Mouse (Mus musculus) MEL (cell line): ENCODE data around the gene Catsper4. TPM values are rescaled to one million over a fixed set of nuclear protein-coding genes. Genes with fewer than 3 reads are reported as not detected.

Source experiments
- DNase-seq: peaks from one replicate; pipeline ENCODE4 v3.0.0; 2011; ENCODE audit warnings: low read depth, low spot score
- H3K27ac ChIP-seq: 2 replicates; pipeline ENCODE4 v1.5.1; 2012; ENCODE audit warnings: low read depth, mild to moderate bottlenecking, control low read depth, low read length, moderate library complexity; ENCODE audit not compliant: control insufficient read depth
- H3K27me3 ChIP-seq, 2 experiments: fragments of 150-350 bp in 1 of 2; sonication (generic) in 1 of 2; 2 replicates each; pipeline ENCODE4 v1.6.1; 2012; ENCODE audit warnings: low read length in 2 of 2, mild to moderate bottlenecking in 2 of 2, improper control_type of control experiment in 1 of 2, moderate library complexity in 1 of 2; ENCODE audit not compliant: insufficient read depth in 2 of 2, control insufficient read depth in 1 of 2
- H3K36me3 ChIP-seq, 2 experiments: 2 replicates each; pipeline ENCODE4 v1.6.1; 2012 to 2014; ENCODE audit warnings: low read length in 2 of 2, improper control_type of control experiment in 1 of 2, inconsistent platforms in 1 of 2, mild to moderate bottlenecking in 1 of 2; ENCODE audit not compliant: insufficient read depth in 2 of 2, control insufficient read depth in 1 of 2
- H3K4me1 ChIP-seq, 2 experiments: fragments of 150-350 bp in 1 of 2; sonication (generic) in 1 of 2; 2 replicates each; pipeline ENCODE4 v1.6.1; 2012; ENCODE audit warnings: low read length in 2 of 2, improper control_type of control experiment in 1 of 2, mild to moderate bottlenecking in 1 of 2; ENCODE audit not compliant: insufficient read depth in 2 of 2, control insufficient read depth in 1 of 2
- H3K4me3 ChIP-seq, 2 experiments: fragments of 150-350 bp in 1 of 2; sonication (generic) in 1 of 2; 2 replicates each; pipeline ENCODE4 v1.5.1; 2012; ENCODE audit warnings: low read depth in 2 of 2, low read length in 2 of 2, mild to moderate bottlenecking in 2 of 2, moderate library complexity in 2 of 2, control low read depth in 1 of 2, improper control_type of control experiment in 1 of 2; ENCODE audit not compliant: control insufficient read depth in 1 of 2, insufficient read depth in 1 of 2
- H3K79me2 ChIP-seq: 2 replicates; pipeline ENCODE4 v1.6.1; 2012; ENCODE audit warnings: mild to moderate bottlenecking, low read length, moderate library complexity; ENCODE audit not compliant: control insufficient read depth, poor library complexity, insufficient read depth
- H3K9ac ChIP-seq: 2 replicates; pipeline ENCODE4 v1.6.1; 2012; ENCODE audit warnings: low read depth, mild to moderate bottlenecking, control low read depth, low read length, moderate library complexity; ENCODE audit not compliant: control insufficient read depth, poor library complexity, severe bottlenecking
- H3K9me3 ChIP-seq: fragments of 150-350 bp; sonication (generic); replicated peaks from 2 replicates; pipeline ENCODE4 v1.6.1; 2012; ENCODE audit warnings: mild to moderate bottlenecking, low read length, improper control_type of control experiment, moderate library complexity; ENCODE audit not compliant: insufficient read depth
- BHLHE40 ChIP-seq: IDR thresholded peaks from 2 replicates; pipeline ENCODE4 v1.6.1; 2012; ENCODE audit warnings: low read depth, mild to moderate bottlenecking, inconsistent platforms, low read length, improper control_type of control experiment, borderline replicate concordance
- CHD1 ChIP-seq: IDR thresholded peaks from 2 replicates; pipeline ENCODE4 v1.6.1; 2012; ENCODE audit warnings: low read depth, mild to moderate bottlenecking, inconsistent platforms, low read length, improper control_type of control experiment
- CHD2 ChIP-seq: IDR thresholded peaks from 2 replicates; pipeline ENCODE4 v1.6.1; 2011; ENCODE audit warnings: low read length, improper control_type of control experiment
- CTCF ChIP-seq, 3 experiments: IDR thresholded peaks in 2 of 3; conservative IDR thresholded peaks in 1 of 3; 2 replicates each; pipeline ENCODE4 v1.5.1; 2011 to 2012; ENCODE audit warnings: low read length in 3 of 3, low read depth in 2 of 3, mild to moderate bottlenecking in 2 of 3, improper control_type of control experiment in 1 of 3, inconsistent platforms in 1 of 3, mixed read lengths in 1 of 3, moderate library complexity in 1 of 3; ENCODE audit not compliant: control insufficient read depth in 1 of 3, insufficient read depth in 1 of 3, poor library complexity in 1 of 3, severe bottlenecking in 1 of 3
- E2F4 ChIP-seq: IDR thresholded peaks from 2 replicates; pipeline ENCODE4 v1.6.1; 2011; ENCODE audit warnings: low read depth, low read length, improper control_type of control experiment, borderline replicate concordance
- ELF1 ChIP-seq: IDR thresholded peaks from 2 replicates; pipeline ENCODE4 v1.6.1; 2014; ENCODE audit warnings: low read depth, mild to moderate bottlenecking, inconsistent platforms, low read length, improper control_type of control experiment, moderate library complexity
- ETS1 ChIP-seq: IDR thresholded peaks from 2 replicates; pipeline ENCODE4 v1.6.1; 2012; ENCODE audit warnings: low read depth, mild to moderate bottlenecking, inconsistent platforms, low read length, improper control_type of control experiment, moderate library complexity
- GABPA ChIP-seq: IDR thresholded peaks from 2 replicates; pipeline ENCODE4 v1.6.1; 2012; ENCODE audit warnings: low read depth, mild to moderate bottlenecking, inconsistent platforms, low read length, improper control_type of control experiment, moderate library complexity
- GATA1 ChIP-seq: IDR thresholded peaks from 2 replicates; pipeline ENCODE4 v1.6.1; 2011; ENCODE audit warnings: low read depth, low read length, improper control_type of control experiment
- HCFC1 ChIP-seq: IDR thresholded peaks from 2 replicates; pipeline ENCODE4 v1.6.1; 2012; ENCODE audit warnings: low read depth, mild to moderate bottlenecking, inconsistent platforms, low read length, improper control_type of control experiment, moderate library complexity
- JUND ChIP-seq: IDR thresholded peaks from 2 replicates; pipeline ENCODE4 v1.6.1; 2011; ENCODE audit warnings: low read depth, mild to moderate bottlenecking, improper control_type of control experiment, low read length
- KAT2A ChIP-seq: conservative IDR thresholded peaks from 2 replicates; pipeline ENCODE4 v1.6.1; 2012; ENCODE audit warnings: low read depth, low read length, improper control_type of control experiment, inconsistent platforms
- MAFK ChIP-seq: IDR thresholded peaks from 2 replicates; pipeline ENCODE4 v1.6.1; 2011; ENCODE audit warnings: low read depth, mild to moderate bottlenecking, low read length, improper control_type of control experiment, borderline replicate concordance
- MAZ ChIP-seq: IDR thresholded peaks from 2 replicates; pipeline ENCODE4 v1.6.1; 2012; ENCODE audit warnings: low read depth, mild to moderate bottlenecking, inconsistent platforms, low read length, improper control_type of control experiment
- MEF2A ChIP-seq: IDR thresholded peaks from 2 replicates; pipeline ENCODE4 v1.6.1; 2014; ENCODE audit warnings: low read depth, mild to moderate bottlenecking, inconsistent platforms, low read length, improper control_type of control experiment; ENCODE audit not compliant: poor library complexity, insufficient replicate concordance, severe bottlenecking; ENCODE audit errors: extremely low read depth
- MXI1 ChIP-seq: IDR thresholded peaks from 2 replicates; pipeline ENCODE4 v1.6.1; 2011; ENCODE audit warnings: mild to moderate bottlenecking, low read depth, low read length, improper control_type of control experiment
- MYB ChIP-seq: IDR thresholded peaks from 2 replicates; pipeline ENCODE4 v1.6.1; 2011; ENCODE audit warnings: mild to moderate bottlenecking, low read depth, low read length, improper control_type of control experiment
- MYC ChIP-seq: IDR thresholded peaks from 2 replicates; pipeline ENCODE4 v1.6.1; 2011; ENCODE audit warnings: low read depth, mild to moderate bottlenecking, low read length, improper control_type of control experiment, moderate library complexity
- NRF1 ChIP-seq: IDR thresholded peaks from 2 replicates; pipeline ENCODE4 v1.6.1; 2014; ENCODE audit warnings: low read depth, mild to moderate bottlenecking, inconsistent platforms, low read length, improper control_type of control experiment, moderate library complexity; ENCODE audit not compliant: poor library complexity, insufficient read depth, severe bottlenecking
- POLR2A ChIP-seq, 2 experiments: IDR thresholded peaks; 2 replicates each; pipeline ENCODE4 v1.6.1; 2011 to 2012; ENCODE audit warnings: low read length in 2 of 2, mild to moderate bottlenecking in 2 of 2, control low read depth in 1 of 2, improper control_type of control experiment in 1 of 2, low read depth in 1 of 2, moderate library complexity in 1 of 2; ENCODE audit not compliant: control insufficient read depth in 1 of 2, insufficient read depth in 1 of 2, poor library complexity in 1 of 2
- POLR2AphosphoS2 ChIP-seq: IDR thresholded peaks from 2 replicates; pipeline ENCODE4 v1.6.1; 2011; ENCODE audit warnings: low read length, improper control_type of control experiment
- RAD21 ChIP-seq: IDR thresholded peaks from 2 replicates; pipeline ENCODE4 v1.6.1; 2011; ENCODE audit warnings: mild to moderate bottlenecking, low read depth, low read length, improper control_type of control experiment
- RCOR1 ChIP-seq: IDR thresholded peaks from 2 replicates; pipeline ENCODE4 v1.6.1; 2012; ENCODE audit warnings: low read depth, mild to moderate bottlenecking, inconsistent platforms, low read length, improper control_type of control experiment
- TAL1 ChIP-seq: IDR thresholded peaks from 2 replicates; pipeline ENCODE4 v1.6.1; 2012; ENCODE audit warnings: mild to moderate bottlenecking, inconsistent platforms, low read length, moderate library complexity, mixed read lengths
- TBP ChIP-seq: IDR thresholded peaks from 2 replicates; pipeline ENCODE4 v1.8.0; 2011; ENCODE audit warnings: low read depth, low read length, improper control_type of control experiment
- TCF12 ChIP-seq: IDR thresholded peaks from 2 replicates; pipeline ENCODE4 v1.6.1; 2014; ENCODE audit warnings: low read depth, mild to moderate bottlenecking, inconsistent platforms, low read length, improper control_type of control experiment, moderate library complexity
- ZKSCAN1 ChIP-seq: IDR thresholded peaks from 2 replicates; pipeline ENCODE4 v1.6.1; 2012; ENCODE audit warnings: low read depth, mild to moderate bottlenecking, inconsistent platforms, low read length, improper control_type of control experiment, moderate library complexity
- ZNF384 ChIP-seq: IDR thresholded peaks from 2 replicates; pipeline ENCODE4 v1.6.1; 2012; ENCODE audit warnings: low read depth, mild to moderate bottlenecking, inconsistent platforms, low read length, improper control_type of control experiment
- polyA plus RNA-seq, 2 experiments: library from polyadenylated mRNA; stranded (reverse) in 1 of 2; unstranded in 1 of 2; fragments of >175 nt in 1 of 2; fragments of >200 nt in 1 of 2; gene quantifications; 2 replicates each; pipeline versions ENCODE4 v1.2.1 to v1.2.4; 2012; ENCODE audit warnings: low replicate concordance in 2 of 2, low read depth in 1 of 2; ENCODE audit not compliant: insufficient read length in 2 of 2, insufficient read depth in 1 of 2, missing spikeins in 1 of 2
- total RNA-seq: library from RNA; depleted of rRNA; stranded (reverse); fragments of 300-350 nt; gene quantifications from 2 replicates; pipeline ENCODE4 v1.2.3, GENCODE M21; 2012

The Catsper4 gene
- total and polyA plus RNA-seq, 3 experiments, result not detected

DNA sequence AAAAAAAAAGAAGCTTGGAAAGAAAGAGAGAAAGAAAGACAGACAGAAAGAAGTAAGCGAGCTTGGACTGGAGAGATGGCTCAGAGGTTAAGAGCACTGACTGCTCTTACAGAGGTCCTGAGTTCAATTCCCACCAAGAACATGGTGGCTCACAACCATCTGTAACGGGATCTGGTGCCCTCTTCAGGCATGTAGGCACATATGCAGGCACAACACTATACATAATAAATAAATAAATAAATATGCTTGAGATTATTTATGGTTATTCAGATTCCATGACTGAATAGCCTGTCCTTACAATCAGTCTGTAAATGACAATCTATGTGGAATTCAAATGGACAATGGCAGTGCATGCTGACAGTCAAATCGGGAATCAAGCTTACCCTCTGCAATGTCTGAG is 60.3 kb downstream of the Catsper4 start:
- no peaks in the 10 kb centered on the region for H3K27me3 ChIP-seq
- H3K4me3 ChIP-seq, result no peak overlapping the region
- no peaks in the 10 kb centered on the region for H3K79me2 ChIP-seq
- TF ChIP-seq CHD2, result no peak
- TF ChIP-seq MYC, result no peak
- no peak for TF ChIP-seq NRF1
- TF ChIP-seq CTCF (IDR thresholded peaks at IDR 0.05 in 2 of 3, conservative IDR thresholded peaks at IDR 0.05 in 1 of 3; ENCODE audit: control insufficient read depth in 1 of 3, insufficient read depth in 1 of 3, low read depth in 2 of 3, low read length in 3 of 3, poor library complexity in 1 of 3, severe bottlenecking in 1 of 3), result peak in 1 of 3 experiments; percentile 16; a peak in 1 of 6 replicates
- no peak overlapping the region for H3K27ac ChIP-seq
- H3K9me3 ChIP-seq, result no peaks in the 10 kb centered on the region
- H3K4me1 ChIP-seq, result peaks cover 6 to 14% of the 10 kb centered on the region in 2 experiments; a peak in 3 of 4 replicates
- peaks cover 5 to 15% of the 10 kb centered on the region in 2 experiments for H3K36me3 ChIP-seq
- DNase-seq, result no peak
- H3K9ac ChIP-seq, result no peak overlapping the region

DNA sequence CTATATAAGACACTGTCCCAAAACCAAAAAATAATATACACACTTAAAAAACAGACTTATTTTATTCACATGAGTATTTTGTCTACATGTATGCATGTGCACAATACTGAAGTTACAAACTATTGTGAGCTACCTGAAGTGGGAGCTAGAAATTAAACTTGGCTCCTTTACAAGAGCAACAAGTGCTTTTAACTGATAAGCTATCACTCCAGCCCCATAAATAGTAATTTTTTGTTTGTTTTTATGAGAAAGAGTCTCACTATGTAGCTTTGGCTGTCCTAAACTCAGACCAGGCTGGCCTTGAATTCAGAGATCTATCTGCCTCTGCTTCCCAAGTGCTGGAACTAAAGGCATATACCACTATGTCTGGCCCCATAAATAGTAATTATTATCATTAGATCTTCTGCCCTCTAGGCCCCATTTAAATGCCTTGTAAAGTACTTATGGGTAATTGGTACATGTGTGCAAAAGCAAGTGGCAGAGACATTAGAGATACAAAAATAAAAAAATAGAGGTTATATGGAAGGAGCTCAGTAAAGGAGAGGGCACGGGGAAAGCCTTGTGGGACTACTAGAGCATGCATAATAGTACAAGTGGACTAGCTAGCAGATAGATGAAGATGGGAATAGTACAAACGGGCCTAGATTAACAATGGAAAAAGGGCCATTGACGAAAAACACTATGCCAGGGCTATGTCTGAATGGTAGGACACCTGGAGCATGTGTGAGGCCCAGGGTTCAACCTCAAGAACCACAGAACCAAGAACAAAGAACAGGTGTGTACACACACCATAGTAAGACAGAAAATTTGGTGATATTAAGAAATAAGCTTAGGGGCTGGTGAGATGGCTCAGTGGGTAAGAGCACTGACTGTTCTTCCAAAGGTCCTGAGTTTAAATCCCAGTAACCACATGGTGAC is 61.4 kb downstream of the Catsper4 start:
- peaks cover 5 to 15% of the 10 kb centered on the region in 2 experiments for H3K36me3 ChIP-seq
- H3K27ac ChIP-seq, result peak overlapping the region; percentile 23; the same call in 1 of the 2 replicates
- DNase-seq, result peak; percentile 65
- peaks cover 6 to 14% of the 10 kb centered on the region in 2 experiments; a peak in 3 of 4 replicates for H3K4me1 ChIP-seq
- no peak overlapping the region for H3K4me3 ChIP-seq
- H3K79me2 ChIP-seq, result no peaks in the 10 kb centered on the region
- no peak overlapping the region for H3K9ac ChIP-seq
- no peaks in the 10 kb centered on the region for H3K9me3 ChIP-seq
- no peaks in the 10 kb centered on the region for H3K27me3 ChIP-seq
- TF ChIP-seq CHD1, result no peak
- TF ChIP-seq NRF1, result no peak
- TF ChIP-seq ETS1, result peak; percentile 76
- TF ChIP-seq TCF12, result peak; percentile 94
- no peak for TF ChIP-seq KAT2A
- peak; percentile 71 for TF ChIP-seq RCOR1
- TF ChIP-seq POLR2A (IDR thresholded peaks at IDR 0.05; ENCODE audit: control insufficient read depth in 1 of 2, insufficient read depth in 1 of 2, low read depth in 1 of 2, low read length in 2 of 2, poor library complexity in 1 of 2), result no peak
- peak; percentile 27; the same call in 1 of the 2 replicates for TF ChIP-seq ZNF384
- peak; percentile 90 for TF ChIP-seq GATA1
- no peak for TF ChIP-seq TBP
- peak; percentile 14; the same call in 1 of the 2 replicates for TF ChIP-seq BHLHE40
- TF ChIP-seq MYB, result no peak
- TF ChIP-seq POLR2AphosphoS2, result no peak
- no peak for TF ChIP-seq MAZ
- no peak for TF ChIP-seq RAD21
- TF ChIP-seq MYC, result 0 out of 2 replicates have a peak, but pooled peaks have one; percentile 33
- TF ChIP-seq MXI1, result 0 out of 2 replicates have a peak, but pooled peaks have one; percentile 18
- TF ChIP-seq HCFC1, result 0 out of 2 replicates have a peak, but pooled peaks have one; percentile 19
- TF ChIP-seq ZKSCAN1, result 0 out of 2 replicates have a peak, but pooled peaks have one; percentile 30
- TF ChIP-seq MEF2A, result peak; percentile 91; the same call in 1 of the 2 replicates
- no peak for TF ChIP-seq GABPA
- no peak for TF ChIP-seq ELF1
- TF ChIP-seq CTCF (IDR thresholded peaks at IDR 0.05 in 2 of 3, conservative IDR thresholded peaks at IDR 0.05 in 1 of 3; ENCODE audit: control insufficient read depth in 1 of 3, insufficient read depth in 1 of 3, low read depth in 2 of 3, low read length in 3 of 3, poor library complexity in 1 of 3, severe bottlenecking in 1 of 3), result no peak; a peak in 1 of 6 replicates
- TF ChIP-seq JUND, result no peak
- TF ChIP-seq TAL1, result peak; percentile 75
- no peak for TF ChIP-seq MAFK
- TF ChIP-seq E2F4, result no peak
